Mouse (Mus musculus) CH12.LX (cell line): ENCODE results near the gene Atp6v1fnb.

Source experiments
- CTCF ChIP-seq, 2 experiments: IDR thresholded peaks in 1 of 2; conservative IDR thresholded peaks in 1 of 2; 2 replicates each; pipeline ENCODE4 v1.5.1; 2011 to 2012; ENCODE audit warnings: low read depth in 2 of 2, low read length in 2 of 2, improper control_type of control experiment in 1 of 2, inconsistent platforms in 1 of 2, mild to moderate bottlenecking in 1 of 2, moderate library complexity in 1 of 2
- ETS1 ChIP-seq: conservative IDR thresholded peaks from 2 replicates; pipeline ENCODE4 v1.6.1; 2012; ENCODE audit warnings: low read depth, mild to moderate bottlenecking, inconsistent platforms, low read length, improper control_type of control experiment, moderate library complexity
- KAT2A ChIP-seq: IDR thresholded peaks from 2 replicates; pipeline ENCODE4 v1.6.1; 2012; ENCODE audit warnings: low read length, improper control_type of control experiment, inconsistent platforms; ENCODE audit not compliant: insufficient replicate concordance
- MAX ChIP-seq: IDR thresholded peaks from 2 replicates; pipeline ENCODE4 v1.6.1; 2011; ENCODE audit warnings: low read length, improper control_type of control experiment
- POLR2A ChIP-seq: IDR thresholded peaks from 2 replicates; pipeline ENCODE4 v1.6.1; 2011; ENCODE audit warnings: low read depth, mild to moderate bottlenecking, improper control_type of control experiment, low read length
- TBP ChIP-seq: conservative IDR thresholded peaks from 2 replicates; pipeline ENCODE4 v1.6.1; 2011; ENCODE audit warnings: low read depth, low read length, improper control_type of control experiment

DNA sequence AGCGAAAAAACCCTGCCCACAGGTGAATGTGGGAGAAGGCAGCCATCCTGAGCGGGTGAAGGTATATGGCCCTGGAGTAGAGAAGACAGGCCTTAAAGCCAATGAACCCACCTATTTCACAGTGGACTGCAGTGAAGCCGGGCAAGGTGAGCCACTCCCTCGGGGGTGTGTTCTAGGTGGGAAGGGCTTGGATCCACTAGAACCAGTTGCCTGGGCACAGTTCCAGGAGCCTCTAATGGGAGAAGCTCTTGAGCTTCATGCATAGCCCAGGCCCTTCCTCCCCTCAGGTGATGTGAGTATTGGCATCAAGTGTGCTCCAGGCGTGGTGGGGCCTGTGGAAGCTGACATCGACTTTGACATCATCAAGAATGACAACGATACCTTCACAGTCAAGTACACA lies 25.9 kb upstream of the Atp6v1fnb start:
- TF ChIP-seq KAT2A (no peak), POLR2A (no peak), TBP (no peak), MAX (no peak), ETS1 (no peak), CTCF (conservative IDR thresholded peaks at IDR 0.05 in 1 of 2, IDR thresholded peaks at IDR 0.05 in 1 of 2; ENCODE audit: low read depth in 2 of 2, low read length in 2 of 2) (no peak)
